Mouse (Mus musculus) G1E-ER4 (cell line): Measurements from ENCODE around the gene Tpcn2. TPM values are rescaled to one million over a fixed set of nuclear protein-coding genes. Genes with fewer than 3 reads are reported as not detected.

Source experiments
- GATA1 ChIP-seq: IDR thresholded peaks from one replicate; pipeline ENCODE4 v1.8.0; 2012; ENCODE audit warnings: low read length, inconsistent platforms
- polyA plus RNA-seq: library from polyadenylated mRNA; stranded (reverse); fragments of >175 nt; gene quantifications from 2 replicates; pipeline ENCODE4 v1.2.3, GENCODE M21; 2012

Tpcn2 gene
- polyA plus RNA-seq = 2.8 and 3.7 TPM in 2 replicates

DNA sequence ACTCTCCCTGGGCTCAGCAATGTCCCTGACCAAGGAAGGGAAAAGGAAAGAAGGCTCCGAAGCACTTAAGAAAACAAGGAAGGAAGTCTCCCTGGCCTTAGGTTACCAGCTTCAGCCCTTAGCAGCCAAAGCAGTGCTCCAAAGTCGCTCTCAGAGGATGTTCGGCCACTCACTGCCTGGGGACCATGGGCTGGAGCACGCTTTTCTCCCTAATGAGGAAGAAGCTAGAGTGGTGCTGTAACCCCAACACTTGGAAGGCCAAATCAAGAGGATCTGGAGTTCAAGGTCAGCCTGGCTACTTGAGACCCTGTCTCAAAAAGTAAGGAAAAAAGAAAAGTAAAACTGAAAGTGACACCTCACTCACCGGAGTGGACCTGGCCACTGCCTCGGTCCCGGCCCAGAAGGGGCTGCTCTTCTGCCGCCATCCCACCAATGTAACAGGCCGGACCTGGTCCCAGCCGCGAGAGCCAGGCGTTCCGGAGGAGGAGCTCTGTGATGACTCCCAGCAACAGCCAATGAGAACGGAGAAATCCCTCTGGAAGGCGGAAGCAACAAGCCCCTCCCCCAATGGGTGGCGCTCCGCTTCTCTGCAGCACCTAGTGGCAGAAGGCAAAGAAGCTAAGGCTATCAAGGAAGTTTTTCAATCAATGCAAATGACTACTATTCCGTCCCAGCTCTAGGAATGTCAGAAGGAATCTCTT lies at the start of gene Tpcn2:
Gene Tpcn2 (minus strand): TSS at position 525 of the 701 bp plus-strand sequence.
- no peak for TF ChIP-seq GATA1

DNA sequence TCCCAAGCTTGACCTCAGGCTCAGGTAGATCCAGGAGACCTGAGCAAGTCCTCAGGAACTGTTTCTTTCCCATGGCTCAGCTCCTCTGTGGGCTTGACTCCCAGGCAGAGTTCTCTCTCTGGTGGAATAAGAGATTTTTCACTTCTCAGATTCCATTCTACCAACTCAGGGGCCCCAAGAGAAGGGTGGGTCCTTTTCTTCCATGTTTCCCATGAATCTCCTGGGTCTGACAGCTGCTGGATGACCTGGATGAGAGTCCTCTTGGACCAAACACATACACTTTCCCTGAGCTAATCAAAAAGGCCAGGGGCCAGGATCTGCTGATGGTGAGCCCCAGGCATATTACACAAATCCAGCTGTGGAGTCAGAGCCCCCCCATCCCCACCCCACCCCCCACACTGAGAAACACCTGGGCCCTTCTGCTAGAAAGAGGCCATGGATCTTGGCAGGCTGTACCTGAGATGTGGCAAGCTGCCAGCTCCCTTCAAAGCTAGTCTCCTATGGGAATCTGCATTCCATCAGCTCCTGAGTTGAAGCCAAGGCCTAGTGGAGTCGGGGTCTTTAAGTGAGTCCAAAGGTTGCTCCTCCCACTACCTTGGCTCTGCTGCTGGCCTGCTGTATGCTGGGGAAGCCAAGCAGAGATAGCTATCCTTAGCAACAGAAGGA lies 48.7 kb upstream of the Tpcn2 start:
- no peak for TF ChIP-seq GATA1

DNA sequence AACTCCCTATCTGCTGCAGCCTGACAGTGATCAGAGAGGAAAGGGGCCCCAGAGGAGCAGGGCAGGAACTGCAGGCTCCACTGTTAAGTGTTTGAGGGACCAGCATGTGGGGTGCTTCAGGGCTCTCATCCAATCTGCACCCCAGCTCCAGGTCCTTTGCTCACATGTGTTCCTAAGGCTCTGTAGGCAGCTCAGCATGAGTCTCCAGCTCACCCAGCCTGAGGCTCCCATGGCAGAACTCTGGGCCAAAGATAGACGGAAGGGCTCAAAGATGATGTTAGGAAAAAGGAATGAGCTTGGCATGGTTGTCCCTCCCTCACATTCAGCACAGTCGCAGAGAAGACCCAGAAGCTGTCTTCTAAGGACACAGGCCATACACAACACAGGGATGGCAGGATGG lies 46.8 kb upstream of the Tpcn2 start:
- no peak for TF ChIP-seq GATA1

DNA sequence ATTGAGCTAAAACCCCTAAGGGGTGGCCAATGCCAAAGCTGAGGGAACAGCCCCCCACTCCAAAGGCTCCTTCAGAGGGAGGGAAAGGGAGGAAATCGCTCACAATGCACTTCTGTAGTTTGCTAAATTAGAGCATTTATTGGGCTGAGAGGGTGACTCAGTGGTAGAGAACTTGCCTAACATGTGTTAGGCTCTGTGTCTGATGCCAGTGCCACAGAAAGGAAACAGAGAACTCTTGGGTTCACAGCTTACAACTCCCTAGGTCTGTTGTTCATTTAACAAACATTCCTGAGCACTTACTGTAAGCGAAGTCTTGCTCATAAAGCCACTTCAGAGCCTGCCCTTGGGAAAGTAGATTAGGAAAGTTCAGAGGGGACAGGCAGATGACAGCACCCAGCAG lies 46.2 kb upstream of the Tpcn2 start:
- TF ChIP-seq GATA1 = no peak

DNA sequence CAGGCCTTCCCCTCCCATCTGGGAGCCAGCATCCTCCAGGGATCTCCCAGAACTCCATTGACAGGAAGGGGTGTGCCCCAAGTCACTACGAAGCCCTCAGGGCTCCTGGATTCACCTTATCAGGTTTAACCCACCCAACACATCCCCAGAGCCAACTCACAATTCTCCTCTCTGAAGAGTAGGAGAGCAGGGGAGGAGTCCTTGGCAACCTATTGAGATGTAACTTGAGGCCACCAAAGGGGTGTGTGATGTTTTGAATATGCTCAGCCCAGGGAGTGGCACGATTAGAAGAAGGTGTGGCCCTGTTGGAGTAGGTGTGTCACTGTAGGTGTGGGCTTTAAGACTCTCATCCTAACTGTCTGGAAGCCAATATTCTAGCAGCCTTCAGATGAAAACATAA lies 41.9 kb upstream of the Tpcn2 start:
- no peak for TF ChIP-seq GATA1

DNA sequence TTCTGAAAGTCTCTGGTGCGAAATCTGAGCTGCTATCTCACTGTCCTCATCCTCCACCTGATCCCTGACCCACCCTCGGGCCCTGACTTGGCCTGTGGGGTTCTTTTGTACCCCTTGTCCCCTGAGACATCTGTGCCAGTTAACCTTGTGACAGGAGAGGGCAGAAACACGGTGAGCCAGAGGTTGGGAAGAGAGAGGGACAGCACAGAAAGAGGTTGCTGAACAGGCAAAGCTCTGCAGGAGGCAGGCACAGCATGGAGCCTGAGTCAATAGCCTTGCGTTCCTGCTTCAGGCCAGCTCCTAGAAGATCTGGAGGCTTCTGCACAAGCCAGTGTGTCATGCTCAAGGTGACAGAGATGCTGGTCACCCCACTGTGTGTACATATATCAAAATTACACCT lies 39.8 kb upstream of the Tpcn2 start:
- TF ChIP-seq GATA1 = no peak

DNA sequence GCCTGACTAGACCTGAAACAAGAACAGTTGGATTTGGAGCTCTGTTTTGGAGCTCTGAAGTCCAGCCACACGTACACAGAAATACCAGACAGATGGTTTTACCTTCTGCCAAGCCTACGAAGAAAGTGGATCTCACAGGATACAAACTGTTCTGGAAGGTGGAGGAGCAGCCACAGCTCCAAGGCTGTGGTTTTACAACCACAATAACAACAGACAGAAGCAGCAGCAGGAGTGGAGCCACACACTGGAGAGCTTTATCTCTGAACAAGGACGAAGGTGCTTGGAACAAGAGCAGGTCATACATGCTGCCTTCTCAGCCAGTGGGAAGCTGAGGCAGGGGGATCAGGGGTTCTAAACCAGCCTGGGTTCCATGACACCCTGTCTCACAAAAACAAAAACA lies 35.7 kb upstream of the Tpcn2 start:
- TF ChIP-seq GATA1 = no peak

DNA sequence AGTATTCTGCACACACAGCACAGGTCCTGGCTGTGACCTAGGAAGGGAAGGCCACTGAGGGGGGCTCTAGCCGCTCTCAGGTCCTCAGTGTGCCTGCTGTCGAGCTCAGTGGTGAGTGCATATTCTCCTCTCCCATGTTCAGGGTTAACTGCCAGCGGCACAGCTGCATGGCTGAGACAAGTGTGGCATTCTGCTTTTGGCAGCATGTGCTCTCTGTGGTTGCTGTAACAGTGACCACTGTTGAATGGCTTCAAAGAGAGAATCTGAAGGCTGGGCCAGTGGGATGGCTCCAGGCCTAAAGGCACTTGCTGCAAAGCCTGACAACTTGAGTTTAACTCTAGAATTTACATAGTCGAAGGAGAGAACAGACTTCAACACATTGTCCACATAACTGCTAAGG lies 33.7 kb upstream of the Tpcn2 start:
- TF ChIP-seq GATA1 = no peak

DNA sequence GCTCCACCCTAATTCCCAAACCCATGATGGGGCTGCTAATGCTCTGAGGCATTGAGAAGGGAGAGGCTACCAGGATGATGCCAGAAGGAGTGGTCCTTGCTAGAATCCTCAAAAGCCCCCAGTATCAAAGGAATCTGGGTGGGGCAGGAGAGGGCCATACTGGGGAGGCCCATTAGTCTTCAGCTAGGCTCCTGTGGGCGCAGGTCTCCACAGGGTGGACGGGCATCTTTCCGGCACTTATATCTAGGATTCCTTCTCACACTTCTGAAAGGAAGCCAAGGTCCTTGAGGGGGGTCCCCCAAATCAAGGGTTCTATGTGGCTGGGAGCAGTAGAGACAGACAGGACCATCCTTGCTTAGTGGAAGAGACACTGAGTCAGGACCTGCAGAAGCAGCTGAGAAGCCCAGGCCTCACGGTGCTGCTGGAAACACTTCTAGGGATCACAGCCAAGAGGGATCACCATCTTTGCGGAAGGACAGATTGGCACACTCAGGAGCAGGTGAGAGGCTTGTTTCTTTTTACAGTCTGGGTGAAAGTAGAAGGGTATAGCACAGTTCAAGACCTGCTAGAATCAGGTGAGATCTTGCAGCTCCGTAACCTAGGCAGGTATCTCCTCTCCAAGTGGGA lies 31.1 kb upstream of the Tpcn2 start, which contains the start of gene Mrgprd:
Gene Mrgprd (plus strand): TSS at position 51 of the 627 bp plus-strand sequence.
- no peak for TF ChIP-seq GATA1

DNA sequence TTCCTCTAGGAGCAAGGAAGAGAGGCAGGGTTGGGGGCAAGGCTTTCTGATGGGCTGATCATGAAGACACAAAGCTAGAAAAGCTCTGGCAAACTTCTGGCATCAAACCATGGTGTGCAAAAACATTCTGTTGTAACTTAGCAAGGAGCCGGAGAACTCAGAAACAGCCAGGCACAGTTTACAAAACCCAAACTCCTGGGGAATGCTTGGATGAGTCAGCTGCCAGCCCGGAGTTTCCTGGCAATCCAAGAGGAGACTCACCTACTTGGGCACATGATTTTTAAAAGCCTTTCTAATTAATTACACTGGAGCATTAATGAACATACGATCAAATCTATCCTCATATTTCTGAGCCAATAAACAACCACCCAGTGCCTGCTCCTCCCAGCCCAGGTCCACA lies 28.3 kb upstream of the Tpcn2 start:
- no peak for TF ChIP-seq GATA1

DNA sequence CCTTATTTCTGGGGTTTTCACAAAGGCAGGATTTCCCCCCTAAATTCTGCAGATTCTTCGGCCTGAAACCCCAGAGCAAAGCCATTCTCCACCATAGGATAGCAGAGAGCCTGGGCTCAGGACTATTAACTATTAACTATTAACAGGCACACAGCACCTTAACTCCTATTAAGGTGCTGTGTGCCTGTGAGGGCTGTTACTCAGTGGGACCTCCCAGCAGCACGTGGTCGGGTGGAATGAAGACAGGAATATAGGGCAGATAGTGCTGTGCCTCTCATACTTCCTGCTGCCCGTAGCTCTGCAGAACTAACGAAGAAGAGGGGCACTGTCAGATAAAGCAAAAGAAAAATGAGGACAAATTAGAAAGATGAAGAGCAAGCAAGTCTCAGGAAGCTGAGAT lies 26.7 kb upstream of the Tpcn2 start:
- no peak for TF ChIP-seq GATA1

DNA sequence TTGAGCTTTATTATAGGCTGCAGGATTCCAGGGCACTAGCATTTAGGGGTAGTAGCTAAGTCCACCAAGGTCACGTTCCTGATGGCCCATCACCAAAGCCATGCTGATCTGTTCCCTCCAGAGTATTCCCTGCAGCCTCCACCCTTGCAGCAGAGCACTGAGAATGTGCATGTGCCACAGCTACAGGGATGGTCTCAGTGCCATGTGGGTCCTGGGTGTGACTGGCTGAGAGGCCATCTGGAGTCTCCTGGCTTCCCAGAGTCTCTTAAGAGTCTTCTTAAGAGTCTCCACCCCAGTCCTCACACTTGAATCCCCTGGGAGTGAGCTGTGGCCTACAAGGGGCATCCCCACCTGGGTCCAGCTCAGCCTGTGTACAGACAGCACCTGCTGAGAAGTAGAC lies 26.1 kb upstream of the Tpcn2 start:
- TF ChIP-seq GATA1 = no peak

DNA sequence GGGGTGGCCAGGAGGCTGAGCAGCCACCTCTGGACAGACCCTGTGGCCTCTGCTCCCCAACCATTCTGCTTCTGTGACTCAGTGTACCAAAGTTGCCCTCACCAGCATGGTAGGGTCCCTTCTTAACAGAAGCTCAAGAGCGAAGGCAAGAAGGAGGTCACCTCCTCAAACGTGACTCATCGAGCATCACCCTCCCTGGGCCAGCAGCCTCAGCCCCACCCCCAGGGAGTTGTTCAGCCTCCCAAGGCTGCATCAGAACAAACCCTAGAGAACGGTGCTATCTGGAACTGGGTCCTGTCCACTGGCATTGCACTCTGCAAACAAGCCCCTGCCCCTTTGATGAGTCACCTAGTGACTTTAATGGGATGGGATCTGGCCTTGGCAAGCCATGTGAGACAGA lies 25.1 kb upstream of the Tpcn2 start:
- TF ChIP-seq GATA1 = no peak

DNA sequence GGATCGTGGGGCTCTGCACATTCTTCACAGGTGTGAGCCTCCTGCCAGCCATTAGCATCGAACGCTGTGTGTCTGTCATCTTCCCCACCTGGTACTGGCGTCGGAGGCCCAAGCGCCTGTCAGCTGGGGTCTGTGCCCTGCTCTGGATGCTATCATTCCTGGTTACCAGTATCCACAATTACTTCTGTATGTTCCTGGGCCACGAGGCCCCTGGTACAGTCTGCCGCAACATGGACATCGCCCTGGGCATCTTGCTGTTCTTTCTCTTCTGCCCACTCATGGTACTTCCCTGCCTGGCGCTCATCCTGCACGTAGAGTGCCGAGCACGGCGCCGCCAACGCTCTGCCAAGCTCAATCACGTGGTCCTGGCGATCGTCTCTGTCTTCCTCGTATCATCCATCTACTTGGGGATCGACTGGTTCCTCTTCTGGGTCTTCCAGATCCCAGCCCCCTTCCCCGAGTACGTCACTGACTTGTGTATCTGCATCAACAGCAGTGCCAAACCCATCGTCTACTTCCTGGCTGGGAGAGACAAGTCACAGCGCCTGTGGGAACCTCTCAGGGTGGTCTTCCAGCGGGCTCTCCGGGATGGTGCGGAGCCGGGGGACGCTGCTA lies 24.4 kb upstream of the Tpcn2 start:
- no peak for TF ChIP-seq GATA1

DNA sequence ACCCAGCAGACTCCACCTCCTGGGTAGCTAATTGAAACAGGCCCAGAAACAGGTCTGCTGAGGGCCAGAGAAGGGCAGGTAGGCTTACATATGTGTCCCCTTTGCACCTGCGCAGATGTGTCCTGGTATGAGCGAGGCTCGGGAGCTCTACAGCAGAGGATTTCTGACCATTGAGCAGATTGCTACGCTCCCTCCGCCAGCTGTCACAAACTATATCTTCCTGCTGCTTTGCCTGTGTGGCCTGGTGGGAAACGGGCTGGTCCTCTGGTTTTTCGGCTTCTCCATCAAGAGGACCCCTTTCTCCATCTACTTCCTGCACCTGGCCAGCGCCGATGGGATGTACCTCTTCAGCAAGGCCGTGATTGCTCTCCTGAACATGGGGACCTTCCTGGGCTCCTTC lies 23.8 kb upstream of the Tpcn2 start:
- no peak for TF ChIP-seq GATA1

DNA sequence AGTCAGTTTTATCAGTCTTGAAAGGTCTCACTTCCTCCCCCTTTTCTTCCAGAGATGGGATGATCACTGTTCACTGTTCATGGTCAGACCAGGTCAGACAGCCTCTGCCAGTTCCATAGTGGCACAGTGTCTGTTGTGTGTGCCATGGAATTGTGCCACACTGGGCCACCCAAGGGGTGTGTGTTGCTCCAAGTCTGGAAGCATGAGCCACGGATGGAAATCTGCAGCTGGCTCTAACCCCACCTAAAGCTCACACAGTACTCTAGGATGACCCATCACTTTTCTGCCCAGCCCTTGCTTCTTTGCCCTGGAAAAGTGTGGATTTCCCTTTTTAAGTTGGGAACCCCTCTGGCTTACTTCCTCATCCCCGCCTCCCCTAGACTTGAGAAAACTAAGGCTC lies 20.3 kb upstream of the Tpcn2 start:
- no peak for TF ChIP-seq GATA1

DNA sequence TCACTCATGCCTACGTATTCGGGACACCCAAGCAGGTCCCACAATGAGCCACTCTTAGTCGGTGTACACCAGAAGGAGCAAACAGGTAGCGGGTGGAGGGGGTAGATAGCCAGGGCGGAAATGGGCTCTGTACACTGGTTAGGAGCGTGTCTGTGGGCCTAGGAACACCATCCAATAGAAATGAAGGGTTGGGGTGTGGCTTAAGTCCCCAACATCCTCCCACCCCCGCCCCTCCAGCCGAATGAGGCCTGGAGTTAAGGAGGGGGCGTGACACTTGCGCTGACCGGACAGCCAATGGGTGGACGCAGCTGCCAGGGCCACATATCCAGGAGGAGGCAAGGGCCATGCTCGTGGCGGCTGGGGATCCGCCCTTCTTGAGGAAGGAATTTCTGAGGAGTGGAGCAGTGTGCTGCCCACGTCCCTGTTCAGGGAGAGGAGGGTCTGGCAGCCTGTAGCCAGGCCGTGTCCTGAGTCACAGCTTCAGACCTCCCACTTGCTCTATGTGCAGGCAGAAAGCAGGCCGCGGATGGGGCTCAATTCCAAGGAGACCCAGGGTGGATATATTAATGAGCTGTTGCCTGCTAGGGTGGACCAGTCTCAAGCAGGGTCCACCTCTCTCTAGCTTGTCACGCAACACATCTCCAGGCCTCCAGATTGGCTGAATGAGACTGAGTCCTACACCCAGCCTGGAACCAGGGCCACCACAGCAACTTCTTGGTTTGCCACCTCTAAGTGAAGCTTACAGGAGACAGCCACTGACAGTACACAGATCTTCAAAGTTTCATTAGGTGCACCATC lies 18.9 kb upstream of the Tpcn2 start:
- TF ChIP-seq GATA1 = no peak
